Mouse (Mus musculus): ENCODE measurements at regions not wholly inside any gene's neighbourhood (a gene's known extent, or its start where the extent isn't known, plus 50 kb on each side); places are given as distances from the start of the nearest gene placed in this dataset.

GRCm38 (mm10) chr6:147316140-147316539 lies 52.2 kb upstream of the Pthlh start:
- DNase-seq (ENCODE audit: low read depth, low spot score), result no peak

DNA sequence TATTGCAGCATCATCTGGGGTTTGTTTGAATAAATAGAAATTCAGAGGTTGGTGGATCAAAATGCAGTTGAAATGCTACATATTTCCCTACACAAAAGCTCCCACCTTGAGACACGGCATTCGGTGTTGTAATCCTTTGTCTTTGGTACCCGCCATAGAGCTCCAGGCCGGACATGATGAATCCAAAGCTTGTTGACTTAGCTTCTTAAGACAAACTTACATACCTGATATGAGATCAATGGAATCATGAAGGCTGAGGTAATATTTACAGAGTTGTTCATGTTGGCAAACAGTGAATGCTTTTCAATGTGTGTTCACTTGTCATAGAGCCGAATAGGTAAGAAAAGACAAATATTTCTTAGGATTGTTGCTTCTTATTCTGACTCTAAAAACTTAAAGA lies 51.2 kb upstream of the Pthlh start:
- no peak for DNase-seq (ENCODE audit: low read depth, low spot score)
